Mouse (Mus musculus) frontal cortex, postnatal 14 days (tissue): Measurements from ENCODE around the gene Lmtk3.

Source experiments
- DNase-seq, 2 experiments: peaks; one replicate each; pipeline ENCODE4 v3.0.0; 2022; ENCODE audit warnings: low spot score in 2 of 2

The Lmtk3 gene

GRCm38 (mm10) chr7:45783511-45784091, at the start of gene Lmtk3:
Gene Lmtk3 (plus strand): TSS chr7:45783738.
- peak; percentile 67 to 71 for DNase-seq

GRCm38 (mm10) chr7:45739162-45739763, 44.3 kb upstream of the Lmtk3 start:
- DNase-seq: peak in 1 of 2 experiments; percentile 68

- DNase-seq: no peak
Measured at GRCm38 (mm10) chr7:45739820-45740219, 43.7 kb upstream of the Lmtk3 start.

DNA sequence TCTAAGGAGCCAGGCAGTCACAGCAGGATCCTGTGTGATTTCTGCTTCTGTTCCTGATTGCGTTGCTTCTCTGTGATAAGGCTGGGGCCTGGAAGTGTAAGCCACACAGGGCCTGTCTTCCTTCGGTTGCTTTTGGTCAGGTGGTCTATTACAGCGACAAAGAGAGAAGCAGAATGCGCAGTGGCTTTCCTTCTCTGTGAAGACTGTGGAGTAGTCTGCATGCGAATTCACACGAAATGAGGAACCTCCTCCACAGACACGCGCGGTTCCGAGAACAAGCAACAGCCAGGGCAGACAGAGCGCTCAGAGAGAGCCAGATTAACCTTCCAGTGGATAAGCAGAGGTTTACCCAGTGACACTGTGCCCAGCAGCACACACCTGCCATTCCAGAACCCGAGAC, 42.2 kb upstream of the Lmtk3 start:
- no peak for DNase-seq

- no peak for DNase-seq
Measured at GRCm38 (mm10) chr7:45741777-45742176, 41.8 kb upstream of the Lmtk3 start.

GRCm38 (mm10) chr7:45742338-45742737, 41.2 kb upstream of the Lmtk3 start:
- DNase-seq: peak; percentile 58 to 70

DNA sequence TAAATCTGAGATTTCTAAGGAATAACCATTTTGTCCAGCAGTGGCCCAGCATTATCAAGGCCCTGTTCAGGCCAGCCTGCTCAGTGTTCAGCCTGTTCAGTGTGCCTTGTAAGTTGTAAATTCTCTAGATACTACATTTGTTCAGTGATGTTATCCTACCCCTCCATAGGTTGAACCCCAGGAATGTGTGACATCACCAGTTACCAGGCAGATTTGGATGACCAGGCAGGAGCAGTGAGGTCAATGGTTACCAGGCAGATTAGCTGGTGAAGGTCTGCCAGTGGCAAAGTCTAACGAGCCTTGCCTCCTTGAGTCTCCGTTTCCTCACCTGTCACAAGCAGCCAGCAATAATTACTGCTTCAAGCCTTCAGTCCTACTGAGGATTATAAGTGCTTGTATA, 39.2 kb upstream of the Lmtk3 start:
- peak; percentile 61 to 67 for DNase-seq

GRCm38 (mm10) chr7:45746518-45746917, 37.0 kb upstream of the Lmtk3 start:
- no peak for DNase-seq

DNA sequence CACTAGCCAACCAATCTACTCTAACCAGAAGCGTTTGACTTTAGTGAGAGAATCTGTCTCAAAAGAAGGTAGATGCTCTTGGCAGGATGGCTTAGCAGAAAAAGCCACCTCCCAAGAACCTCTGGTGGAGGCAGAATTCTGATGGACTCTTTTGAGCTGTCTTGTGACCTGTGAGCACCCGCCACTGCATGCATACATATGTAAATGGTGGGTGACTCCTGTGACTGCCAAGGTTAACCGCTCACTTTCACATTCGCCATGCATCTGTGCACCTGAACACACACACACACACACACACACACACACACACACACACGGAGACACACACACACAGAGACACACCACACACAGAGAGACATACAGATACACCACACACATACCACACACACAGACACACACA, 36.1 kb upstream of the Lmtk3 start:
- no peak for DNase-seq

DNA sequence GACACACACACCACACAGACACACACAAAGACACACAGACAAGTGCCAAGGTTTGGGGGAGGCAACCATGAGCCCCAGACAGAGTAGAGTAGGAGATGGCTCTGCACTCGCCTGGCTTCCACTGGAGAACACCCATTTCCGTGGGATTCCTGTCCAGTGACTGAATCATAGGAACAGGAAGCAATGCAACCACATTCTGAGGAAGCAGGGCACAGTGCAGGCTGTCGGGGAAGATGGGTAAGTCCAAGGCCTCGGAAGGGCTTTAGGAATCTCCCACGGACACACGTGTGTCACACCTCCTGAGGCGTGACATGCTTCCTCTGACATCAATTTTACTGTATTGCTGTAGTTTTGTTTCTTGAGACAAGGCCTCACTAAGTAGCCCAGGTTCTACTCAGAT, 35.4 kb upstream of the Lmtk3 start:
- no peak for DNase-seq

DNA sequence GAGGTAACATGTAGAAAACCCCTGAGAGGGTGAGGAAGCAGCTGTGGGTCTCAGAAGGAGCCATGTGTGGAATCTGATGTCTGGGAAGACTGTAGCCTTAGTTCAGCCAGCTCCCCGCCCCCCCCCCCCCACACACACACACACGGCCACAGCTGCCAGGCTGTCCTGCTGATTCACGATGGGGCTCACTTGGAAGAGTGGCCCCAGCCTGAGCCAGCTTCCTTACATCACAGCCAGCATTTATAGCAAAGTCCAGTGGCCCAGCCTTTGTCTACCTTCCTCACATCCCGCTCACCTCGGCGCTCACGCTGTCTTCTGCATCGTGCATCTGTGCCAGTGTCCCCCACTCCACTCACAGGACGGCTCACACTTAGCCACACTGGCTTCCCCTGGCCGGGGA, 34.1 kb upstream of the Lmtk3 start:
- DNase-seq: no peak

- DNase-seq: no peak
Measured at GRCm38 (mm10) chr7:45750162-45750561, 33.4 kb upstream of the Lmtk3 start.

DNA sequence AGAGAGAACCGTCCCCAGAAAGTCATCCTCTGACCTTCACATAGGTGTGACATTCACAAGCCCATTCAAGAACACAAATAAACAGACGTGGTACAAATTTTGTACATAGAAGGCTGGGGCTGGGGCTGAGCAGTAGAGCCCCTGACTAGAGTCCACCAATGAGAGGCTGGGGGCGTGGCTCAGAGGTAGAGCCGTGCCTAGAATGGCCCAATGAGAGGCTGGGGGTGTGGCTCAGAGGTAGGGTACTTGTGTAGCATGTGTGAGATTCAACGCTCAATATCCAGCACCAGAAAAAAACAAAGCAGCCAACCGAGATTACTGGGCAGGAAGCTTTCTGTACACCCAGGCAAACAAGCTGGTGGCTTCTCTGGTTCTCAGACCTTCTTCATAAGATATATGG, 27.8 kb upstream of the Lmtk3 start:
- no peak for DNase-seq

DNA sequence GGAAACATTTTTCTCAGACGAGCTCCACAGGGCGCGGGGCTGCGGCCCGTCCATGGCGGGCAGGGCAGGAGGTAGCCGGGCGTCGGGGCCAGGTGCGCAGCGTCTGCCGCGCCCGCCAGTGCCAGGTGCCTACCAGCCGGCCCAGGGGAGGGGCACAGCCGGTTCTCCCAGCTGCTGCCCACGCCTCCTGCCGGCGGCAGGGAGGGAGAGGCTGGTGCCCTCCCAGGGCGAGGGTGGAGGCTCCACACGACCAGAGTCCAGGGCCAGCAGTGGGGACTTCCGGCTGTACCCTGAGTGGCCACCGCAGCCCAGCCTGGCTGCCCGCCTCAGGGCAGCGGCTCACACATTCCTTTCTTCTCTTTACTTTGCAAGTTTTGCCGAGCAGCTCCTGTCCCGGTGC, 24.1 kb upstream of the Lmtk3 start:
- no peak for DNase-seq

- no peak for DNase-seq
Measured at GRCm38 (mm10) chr7:45760151-45760550, 23.4 kb upstream of the Lmtk3 start.

DNA sequence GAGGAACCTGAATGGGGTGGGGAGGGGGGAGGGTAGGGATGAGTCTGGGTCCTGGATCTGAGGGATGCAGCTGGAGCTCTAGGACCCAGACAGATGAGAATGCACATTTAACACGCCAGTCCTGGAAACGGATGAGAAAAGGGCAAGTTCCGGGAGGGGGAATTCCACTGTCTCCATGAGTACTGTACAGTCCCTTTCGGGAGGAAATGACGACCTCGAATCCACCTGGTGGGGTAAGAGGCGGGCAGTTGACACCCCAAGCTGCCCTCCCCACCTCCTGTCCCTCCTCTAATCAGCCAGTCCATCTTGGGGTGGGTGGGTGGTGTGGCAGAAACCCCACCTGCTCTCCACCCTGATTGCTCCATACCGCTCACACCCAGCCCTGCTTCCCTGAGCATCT, 17.5 kb upstream of the Lmtk3 start:
- no peak for DNase-seq

DNA sequence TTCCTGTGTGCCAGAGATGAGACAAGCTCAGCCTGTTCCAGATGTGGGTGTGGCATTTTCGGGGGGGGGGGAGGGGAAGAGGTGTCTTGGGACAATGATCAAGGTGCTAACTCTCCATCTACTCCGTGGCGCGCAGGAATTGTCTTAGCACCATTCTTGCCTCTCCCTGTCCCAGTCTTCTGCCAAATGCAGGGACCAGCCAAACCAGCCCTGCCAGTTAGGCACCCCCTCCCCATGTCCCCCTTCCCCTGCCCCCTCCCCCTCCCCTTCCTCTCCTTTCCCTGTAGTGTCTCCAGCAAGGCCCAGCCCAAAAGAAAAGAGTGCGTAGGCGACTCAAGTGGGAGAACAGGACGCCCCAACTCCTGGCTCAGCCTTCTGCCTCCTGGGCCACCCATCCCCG, 16.8 kb upstream of the Lmtk3 start:
- no peak for DNase-seq

- DNase-seq: no peak
Measured at GRCm38 (mm10) chr7:45767500-45767899, 16.0 kb upstream of the Lmtk3 start.

DNA sequence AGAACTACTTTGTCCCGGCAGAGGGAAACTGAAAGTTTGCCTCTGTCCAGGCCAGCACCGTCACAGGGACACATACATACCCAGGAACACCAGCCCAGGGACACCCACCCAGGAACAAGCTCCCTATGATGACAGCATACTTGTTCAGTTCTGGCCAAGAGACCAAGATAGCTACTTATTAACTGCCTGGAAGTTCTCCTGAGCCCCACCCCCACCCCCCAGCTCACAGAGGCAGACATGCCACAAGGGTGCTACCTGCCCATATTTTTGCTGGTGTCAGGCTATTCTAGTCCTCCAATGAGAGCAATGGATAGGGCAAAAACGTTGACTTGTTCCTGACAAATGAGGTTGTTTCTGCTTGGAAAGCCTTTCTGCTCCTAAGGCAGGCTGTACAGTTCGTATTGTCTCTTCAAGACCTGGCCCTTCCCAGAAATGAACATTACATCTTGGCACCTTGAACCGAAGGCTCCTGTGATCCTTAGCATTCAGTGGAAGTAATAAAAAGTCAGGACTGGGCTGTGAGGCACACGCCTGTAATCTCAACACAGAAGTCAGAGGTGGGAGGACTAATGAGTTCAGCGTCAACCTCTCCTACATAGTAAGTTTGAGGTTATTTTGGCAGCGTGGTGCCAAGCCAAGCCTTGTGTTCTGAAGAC, 13.0 kb upstream of the Lmtk3 start:
- DNase-seq: no peak

GRCm38 (mm10) chr7:45771101-45771500, 12.4 kb upstream of the Lmtk3 start:
- no peak for DNase-seq

DNA sequence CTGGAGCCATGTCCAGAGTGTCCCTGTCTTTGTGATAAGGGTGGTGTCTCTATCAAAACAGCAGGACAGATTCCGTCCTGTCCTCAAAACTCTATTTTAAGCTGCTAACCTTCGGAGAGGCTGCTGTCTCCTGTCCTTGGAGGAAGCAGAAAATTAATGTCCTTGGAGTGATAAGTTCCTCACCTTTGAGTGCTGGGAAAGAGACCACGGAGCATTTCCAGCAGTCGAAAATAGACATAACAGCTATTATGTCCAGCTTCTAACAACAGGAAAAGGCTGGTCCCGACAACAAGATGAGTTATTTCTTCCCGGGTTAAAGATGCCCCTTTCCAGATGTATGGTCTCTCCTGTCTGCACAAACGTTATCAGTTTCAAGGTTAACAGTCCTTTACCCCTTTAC, 8.3 kb upstream of the Lmtk3 start:
- DNase-seq: no peak

GRCm38 (mm10) chr7:45779081-45779641, 4.4 kb upstream of the Lmtk3 start:
- no peak for DNase-seq

- no peak for DNase-seq
Measured at GRCm38 (mm10) chr7:45782271-45782670, 1.3 kb upstream of the Lmtk3 start.
